Mouse (Mus musculus): ENCODE results near the gene Rprd2.

DNA sequence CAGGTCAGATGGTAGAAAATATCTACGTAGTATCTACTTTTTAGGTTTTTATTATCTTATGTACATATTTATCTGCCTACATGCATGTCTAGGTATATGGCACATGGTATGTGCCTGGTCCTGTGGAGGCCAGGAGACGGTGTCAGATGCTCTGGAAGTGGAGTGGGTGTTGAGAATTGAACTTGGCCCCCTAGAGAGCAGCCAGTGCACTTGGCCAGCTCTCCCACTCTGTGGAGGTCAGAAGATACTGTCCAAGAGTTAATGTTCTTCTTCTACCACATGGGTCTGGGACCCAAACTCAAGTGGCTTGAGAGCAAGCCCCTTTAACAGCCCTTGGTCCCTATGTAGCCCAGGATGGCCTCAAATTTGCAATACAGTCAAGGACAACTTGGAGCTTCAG lies 48.7 kb upstream of the Rprd2 start:
- TF ChIP-seq GATA1 (IDR thresholded peaks at IDR 0.05; ENCODE audit: borderline replicate concordance, low read length) (no peak), FLI1 (IDR thresholded peaks at IDR 0.05; ENCODE audit: low read length) (no peak)
